In the genomic region with DNA sequence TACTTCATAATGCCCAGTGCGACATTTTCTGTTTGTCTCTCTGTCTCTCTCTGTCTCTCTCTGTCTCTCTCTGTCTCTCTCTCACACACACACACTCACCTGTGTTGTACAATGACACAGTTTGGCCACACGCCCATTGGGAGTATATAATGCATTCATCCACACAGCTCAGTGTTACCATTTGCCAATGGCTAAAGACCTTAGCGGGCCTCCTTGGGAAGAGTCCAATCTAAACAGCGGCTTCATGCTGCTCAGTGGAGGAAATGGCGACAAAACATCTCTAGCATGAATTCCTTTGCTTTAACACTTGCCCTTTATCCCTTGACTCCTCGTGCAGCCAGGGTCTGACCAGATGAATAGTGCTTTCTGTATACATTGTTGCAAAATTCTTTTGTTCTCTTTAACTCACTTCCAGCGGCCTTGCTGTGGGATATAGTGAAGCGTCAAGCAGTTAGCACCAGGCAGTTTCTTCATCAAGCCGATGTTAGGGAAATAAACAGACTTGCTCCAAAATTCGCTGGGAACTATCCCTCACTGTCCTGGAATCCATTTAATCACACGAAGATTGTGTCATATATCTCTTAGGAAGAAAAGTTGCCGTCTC, we compare ENCODE assay signal across 10 mouse cellular contexts. TPM values are rescaled to one million over a fixed set of nuclear protein-coding genes. Genes with fewer than 3 reads are reported as not detected.
DNase-seq lines count a peak whose midpoint lies in the region; ATAC-seq and TF ChIP-seq lines count a peak whose summit lies in the region.
"Had no signal": no experiment of that assay in that cellular context is flagged by ENCODE, and none has a peak within 500 bp of the region (broad histone marks: within the 10 kb centered on the region; RNA-seq: fewer than 3 reads in every experiment).

No protein-coding gene starts in this region.

- TF ChIP-seq CTCF in heart, adult 2 months (IDR thresholded peaks at IDR 0.05), result no peak
- TF ChIP-seq CTCF in midbrain, postnatal 0 days (IDR thresholded peaks at IDR 0.05), result no peak

- no peak for ATAC-seq in midbrain, embryonic 14.5 days (ENCODE audit: low FRiP score, low TSS enrichment)
- no peak for ATAC-seq in forebrain, embryonic 16.5 days
- ATAC-seq in midbrain, postnatal 0 days (ENCODE audit: low FRiP score), result no peak

- no peak overlapping the region for H3K4me2 ChIP-seq in midbrain, embryonic 14.5 days (ENCODE audit: low read length)
- H3K4me2 ChIP-seq in forebrain, embryonic 16.5 days (ENCODE audit: low read length), result no peak overlapping the region
- no peak overlapping the region for H3K4me2 ChIP-seq in midbrain, postnatal 0 days (ENCODE audit: low read depth, low read length, poor library complexity, severe bottlenecking)

- DNase-seq in heart, postnatal 4 days, result peak; percentile 32
- no peak for DNase-seq in heart, adult 2 months
- peak; percentile 53 for DNase-seq in midbrain, embryonic 14.5 days
- no peak for DNase-seq in midbrain, embryonic 10.5 days (ENCODE audit: low spot score)
- peak; percentile 33 for DNase-seq in midbrain, postnatal 0 days (ENCODE audit: low spot score)
- DNase-seq in right cerebral cortex, postnatal 14 days, result no peak
- DNase-seq: gastrocnemius, postnatal 10 days; thymus, adult 18-20 months had no signal

- TF ChIP-seq POLR2A in heart, adult 2 months (IDR thresholded peaks at IDR 0.05; ENCODE audit: insufficient read depth, low read depth, low read length), result no peak

- H3K27ac ChIP-seq in heart, adult 2 months, result no peak overlapping the region
- no peak overlapping the region for H3K27ac ChIP-seq in midbrain, embryonic 14.5 days (replicated peaks; ENCODE audit: low read depth, low read length)
- H3K27ac ChIP-seq in midbrain, embryonic 10.5 days (replicated peaks), result no peak overlapping the region; the same call in 1 of the 2 replicates
- H3K27ac ChIP-seq in forebrain, embryonic 16.5 days (ENCODE audit: low read length), result peak overlapping the region; percentile 2; the same call in 1 of the 2 replicates
- H3K27ac ChIP-seq in midbrain, postnatal 0 days (ENCODE audit: low read depth, low read length), result no peak overlapping the region
- H3K27ac ChIP-seq: liver, embryonic 14.5 days had no signal

- no peaks in the 10 kb centered on the region for H3K27me3 ChIP-seq in heart, adult 2 months (ENCODE audit: control insufficient read depth, insufficient read depth, low read length)
- no peaks in the 10 kb centered on the region for H3K27me3 ChIP-seq in midbrain, embryonic 14.5 days (ENCODE audit: control insufficient read depth, insufficient read depth, low read length)
- H3K27me3 ChIP-seq in midbrain, embryonic 10.5 days (ENCODE audit: low read depth, poor library complexity, severe bottlenecking), result no peaks in the 10 kb centered on the region
- H3K27me3 ChIP-seq in forebrain, embryonic 16.5 days (replicated peaks; ENCODE audit: control insufficient read depth, insufficient read depth, low read length), result no peaks in the 10 kb centered on the region
- no peaks in the 10 kb centered on the region for H3K27me3 ChIP-seq in midbrain, postnatal 0 days (ENCODE audit: insufficient read depth, low read length)

- H3K79me2 ChIP-seq in heart, adult 2 months (replicated peaks; ENCODE audit: control insufficient read depth, insufficient read depth, low read length), result no peaks in the 10 kb centered on the region

- H3K36me3 ChIP-seq in heart, adult 2 months (ENCODE audit: control insufficient read depth, insufficient read depth, low read length), result no peaks in the 10 kb centered on the region
- no peaks in the 10 kb centered on the region for H3K36me3 ChIP-seq in midbrain, embryonic 14.5 days (ENCODE audit: control insufficient read depth, insufficient read depth, low read length)
- no peaks in the 10 kb centered on the region for H3K36me3 ChIP-seq in midbrain, embryonic 10.5 days
- H3K36me3 ChIP-seq in forebrain, embryonic 16.5 days (ENCODE audit: control insufficient read depth, insufficient read depth), result no peaks in the 10 kb centered on the region
- H3K36me3 ChIP-seq in midbrain, postnatal 0 days (ENCODE audit: insufficient read depth, low read length), result no peaks in the 10 kb centered on the region

- H3K9me3 ChIP-seq in midbrain, embryonic 14.5 days (ENCODE audit: control insufficient read depth, low read length), result no peaks in the 10 kb centered on the region
- no peaks in the 10 kb centered on the region for H3K9me3 ChIP-seq in midbrain, embryonic 10.5 days (replicated peaks)
- H3K9me3 ChIP-seq in forebrain, embryonic 16.5 days (ENCODE audit: control insufficient read depth, low read length), result no peaks in the 10 kb centered on the region
- no peaks in the 10 kb centered on the region for H3K9me3 ChIP-seq in midbrain, postnatal 0 days (ENCODE audit: low read length)

- H3K9ac ChIP-seq in heart, adult 2 months (ENCODE audit: low read depth, low read length), result no peak overlapping the region
- H3K9ac ChIP-seq in midbrain, embryonic 14.5 days (replicated peaks; ENCODE audit: low read length), result no peak overlapping the region
- no peak overlapping the region for H3K9ac ChIP-seq in forebrain, embryonic 16.5 days (replicated peaks; ENCODE audit: low read depth, low read length)
- H3K9ac ChIP-seq in midbrain, postnatal 0 days (replicated peaks; ENCODE audit: low read length, poor library complexity, severe bottlenecking), result no peak overlapping the region
- H3K9ac ChIP-seq: liver, embryonic 14.5 days had no signal

- intact Hi-C loops in heart, adult 2 months (cut with DNase I), result no loop called here

- 52% methylated on average over 12 of the region's 12 CpGs for WGBS in heart, adult 2 months
- WGBS in midbrain, embryonic 14.5 days, result 46% methylated on average over 12 of the region's 12 CpGs
- 66% methylated on average over 12 of the region's 12 CpGs for WGBS in midbrain, embryonic 10.5 days
- 33% methylated on average over 12 of the region's 12 CpGs for WGBS in forebrain, embryonic 16.5 days
- WGBS in midbrain, postnatal 0 days, result 41% methylated on average over 12 of the region's 12 CpGs

- no peak for TF ChIP-seq EP300 in heart, adult 2 months (IDR thresholded peaks at IDR 0.05; ENCODE audit: insufficient read depth, low read depth, low read length)

- no peaks in the 10 kb centered on the region for H3K4me1 ChIP-seq in heart, adult 2 months (ENCODE audit: control insufficient read depth, insufficient read depth, low read length)
- no peaks in the 10 kb centered on the region for H3K4me1 ChIP-seq in midbrain, embryonic 14.5 days (ENCODE audit: control insufficient read depth, insufficient read depth, low read length)
- peaks cover 13% of the 10 kb centered on the region for H3K4me1 ChIP-seq in midbrain, embryonic 10.5 days
- peaks cover 34% of the 10 kb centered on the region for H3K4me1 ChIP-seq in forebrain, embryonic 16.5 days (replicated peaks; ENCODE audit: control insufficient read depth, insufficient read depth, low read length)
- H3K4me1 ChIP-seq in midbrain, postnatal 0 days (ENCODE audit: insufficient read depth, low read length), result no peaks in the 10 kb centered on the region

- H3K4me3 ChIP-seq in heart, adult 2 months, result no peak overlapping the region
- H3K4me3 ChIP-seq in midbrain, embryonic 14.5 days (replicated peaks; ENCODE audit: low read depth, low read length), result no peak overlapping the region
- H3K4me3 ChIP-seq in midbrain, embryonic 10.5 days, result no peak overlapping the region
- no peak overlapping the region for H3K4me3 ChIP-seq in forebrain, embryonic 16.5 days (replicated peaks; ENCODE audit: low read length)
- H3K4me3 ChIP-seq in midbrain, postnatal 0 days (ENCODE audit: low read depth, low read length), result no peak overlapping the region

RNA-seq across cellular contexts. Expression of a gene that starts 30.1 kb away (rescaled TPM):
- total RNA-seq in heart, postnatal 4 days (2021), result 10 to 100 TPM; 80.9 to 84.0 TPM
- total RNA-seq in heart, adult 2 months (2021), result 10 to 100 TPM; 54.9 to 56.5 TPM
- polyA plus RNA-seq in heart, adult 2 months (2012; rRNA removed), result 22.2 and 35.7 TPM in 2 replicates
- polyA plus RNA-seq in midbrain, embryonic 14.5 days (2014; fragmentation: Nextera tagmentation; extraction: Ambion mirVana), result 66.4 and 101 TPM in 2 replicates
- polyA plus RNA-seq in midbrain, embryonic 10.5 days (2016; fragmentation: Nextera tagmentation; extraction: Ambion mirVana), result 91.0 and 99.9 TPM in 2 replicates
- 74.6 and 85.8 TPM in 2 replicates for polyA plus RNA-seq in forebrain, embryonic 16.5 days (2015; fragmentation: Nextera tagmentation; extraction: Ambion mirVana)
- 93.4 and 94.0 TPM in 2 replicates for total RNA-seq in midbrain, postnatal 0 days (2014; rRNA removed)
- polyA plus RNA-seq in midbrain, postnatal 0 days (2015; fragmentation: Nextera tagmentation; extraction: Ambion mirVana), result 50.9 and 56.6 TPM in 2 replicates

Comparison
In these comparisons a context has a peak if more than half of its experiments do, and no peak if none do; other contexts are left out.
1. DNase-seq: peak in heart, postnatal 4 days (single experiment), midbrain, embryonic 14.5 days (single experiment) and midbrain, postnatal 0 days (single experiment); none in heart, adult 2 months (0 of 2), midbrain, embryonic 10.5 days (single experiment) and right cerebral cortex, postnatal 14 days (single experiment).